Mouse (Mus musculus) right cerebral cortex, adult 2 months (tissue): ENCODE measurements around the gene Anxa11.
A peak's percentile ranks its signal among the peaks of the same experiment; 100 is the strongest.
"Not testable (repeated sequence)": the region's sequence is repeated elsewhere in the genome, so short reads cannot be mapped to it uniquely, and the experiment has no call there.

Source experiments
- DNase-seq, 2 experiments: peaks; one replicate each; pipeline ENCODE4 v3.0.0; 2021 to 2022; ENCODE audit warnings: low spot score in 2 of 2

Gene Anxa11

GRCm38 (mm10) chr14:25841579-25841978, 377 bp upstream of the Anxa11 start:
- no peak for DNase-seq

- DNase-seq, result no peak
Observed at GRCm38 (mm10) chr14:25842688-25843003, 690 bp downstream of the Anxa11 start.

GRCm38 (mm10) chr14:25844372-25844771, 2.4 kb downstream of the Anxa11 start:
- DNase-seq, result no peak

GRCm38 (mm10) chr14:25845832-25846383, 4.0 kb downstream of the Anxa11 start:
- DNase-seq, result no peak

GRCm38 (mm10) chr14:25846516-25846915, 4.6 kb downstream of the Anxa11 start:
- DNase-seq, result no peak

GRCm38 (mm10) chr14:25847660-25848059, 5.7 kb downstream of the Anxa11 start:
- DNase-seq, result no peak

GRCm38 (mm10) chr14:25848237-25848636, 6.3 kb downstream of the Anxa11 start:
- DNase-seq, result no peak

GRCm38 (mm10) chr14:25848708-25849107, 6.8 kb downstream of the Anxa11 start:
- not testable (repeated sequence) for DNase-seq

- no peak for DNase-seq
Observed at GRCm38 (mm10) chr14:25850433-25850832, 8.5 kb downstream of the Anxa11 start.

GRCm38 (mm10) chr14:25851189-25851588, 9.2 kb downstream of the Anxa11 start:
- no peak for DNase-seq

- DNase-seq, result peak in 1 of 2 experiments; percentile 41
Observed at GRCm38 (mm10) chr14:25852121-25852561, 10.2 kb downstream of the Anxa11 start.

- no peak for DNase-seq
Observed at GRCm38 (mm10) chr14:25853295-25853694, 11.3 kb downstream of the Anxa11 start.

- no peak for DNase-seq
Observed at GRCm38 (mm10) chr14:25853717-25854452, 11.9 kb downstream of the Anxa11 start.

GRCm38 (mm10) chr14:25855241-25855885, 13.4 kb downstream of the Anxa11 start:
- DNase-seq, result no peak

GRCm38 (mm10) chr14:25857168-25857621, 15.2 kb downstream of the Anxa11 start:
- no peak for DNase-seq

GRCm38 (mm10) chr14:25857940-25858339, 16.0 kb downstream of the Anxa11 start:
- no peak for DNase-seq

GRCm38 (mm10) chr14:25861771-25862530, 20.0 kb downstream of the Anxa11 start:
- DNase-seq, result peak; percentile 18 to 19

- DNase-seq, result no peak
Observed at GRCm38 (mm10) chr14:25863721-25864120, 21.8 kb downstream of the Anxa11 start.

- no peak for DNase-seq
Observed at GRCm38 (mm10) chr14:25865251-25865650, 23.3 kb downstream of the Anxa11 start.

GRCm38 (mm10) chr14:25866384-25866783, 24.4 kb downstream of the Anxa11 start:
- DNase-seq, result no peak

- no peak for DNase-seq
Observed at GRCm38 (mm10) chr14:25866832-25867231, 24.9 kb downstream of the Anxa11 start.

- DNase-seq, result no peak
Observed at GRCm38 (mm10) chr14:25867834-25868233, 25.9 kb downstream of the Anxa11 start.
